Mouse (Mus musculus): ENCODE measurements around the gene Pml. TPM values are rescaled to one million over a fixed set of nuclear protein-coding genes. Genes with fewer than 3 reads are reported as not detected.

Gene Pml
- polyA plus RNA-seq, 1 experiment from 2014 or later, result 13.8 TPM

DNA sequence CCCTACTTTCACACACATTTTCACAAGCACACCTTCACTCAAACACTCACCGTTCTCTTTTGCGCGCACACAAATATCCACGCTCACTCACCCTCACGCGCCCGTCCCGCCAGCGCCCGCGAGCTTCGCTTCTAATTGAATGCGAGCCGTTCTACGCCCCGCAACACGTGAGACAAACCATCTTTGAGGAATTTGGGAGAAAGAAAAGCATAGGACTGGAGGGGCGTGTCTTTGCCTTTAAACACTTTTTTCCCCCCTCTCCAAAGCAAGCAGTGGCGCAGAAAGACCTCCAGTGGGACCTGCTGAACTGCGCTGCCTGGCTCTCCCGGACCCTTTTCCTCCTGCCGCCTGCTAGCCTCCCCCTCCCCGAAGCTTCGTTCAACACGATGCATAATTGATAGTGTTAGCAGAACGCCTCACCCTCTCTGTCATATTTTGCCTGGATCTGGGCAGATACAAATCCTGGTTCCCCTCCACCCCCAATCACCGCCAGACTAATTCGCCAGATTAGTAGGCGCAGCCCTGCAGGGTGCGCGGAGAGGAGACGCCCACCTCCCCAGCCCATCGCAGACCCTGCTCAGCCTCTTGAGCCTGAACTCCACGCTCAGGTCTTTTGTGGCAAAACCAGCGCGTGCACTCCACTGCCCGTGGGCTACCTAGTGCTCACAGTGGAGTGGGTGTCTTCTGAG is 47.6 kb downstream of the Pml start:
- 3% methylated on average over 37 of the region's 37 CpGs for WGBS
- H3K4me1 ChIP-seq (ENCODE audit: control insufficient read depth, insufficient read depth, low read length), result peaks cover 33% of the 10 kb centered on the region
- no peak for ATAC-seq (replicated peaks; ENCODE audit: extremely low read depth, insufficient read depth, low FRiP score)
- peaks cover 71% of the 10 kb centered on the region for H3K27me3 ChIP-seq (ENCODE audit: control insufficient read depth, insufficient read depth, low read length)
- no peak overlapping the region for H3K4me2 ChIP-seq (ENCODE audit: low read depth, low read length)
- no peaks in the 10 kb centered on the region for H3K36me3 ChIP-seq (ENCODE audit: control insufficient read depth, insufficient read depth)
- H3K9me3 ChIP-seq (replicated peaks; ENCODE audit: control insufficient read depth, low read length), result no peaks in the 10 kb centered on the region
- H3K4me3 ChIP-seq (ENCODE audit: low read length), result no peak overlapping the region
- no peak overlapping the region for H3K27ac ChIP-seq (ENCODE audit: low read length)
- H3K9ac ChIP-seq (ENCODE audit: low read length), result no peak overlapping the region

DNA sequence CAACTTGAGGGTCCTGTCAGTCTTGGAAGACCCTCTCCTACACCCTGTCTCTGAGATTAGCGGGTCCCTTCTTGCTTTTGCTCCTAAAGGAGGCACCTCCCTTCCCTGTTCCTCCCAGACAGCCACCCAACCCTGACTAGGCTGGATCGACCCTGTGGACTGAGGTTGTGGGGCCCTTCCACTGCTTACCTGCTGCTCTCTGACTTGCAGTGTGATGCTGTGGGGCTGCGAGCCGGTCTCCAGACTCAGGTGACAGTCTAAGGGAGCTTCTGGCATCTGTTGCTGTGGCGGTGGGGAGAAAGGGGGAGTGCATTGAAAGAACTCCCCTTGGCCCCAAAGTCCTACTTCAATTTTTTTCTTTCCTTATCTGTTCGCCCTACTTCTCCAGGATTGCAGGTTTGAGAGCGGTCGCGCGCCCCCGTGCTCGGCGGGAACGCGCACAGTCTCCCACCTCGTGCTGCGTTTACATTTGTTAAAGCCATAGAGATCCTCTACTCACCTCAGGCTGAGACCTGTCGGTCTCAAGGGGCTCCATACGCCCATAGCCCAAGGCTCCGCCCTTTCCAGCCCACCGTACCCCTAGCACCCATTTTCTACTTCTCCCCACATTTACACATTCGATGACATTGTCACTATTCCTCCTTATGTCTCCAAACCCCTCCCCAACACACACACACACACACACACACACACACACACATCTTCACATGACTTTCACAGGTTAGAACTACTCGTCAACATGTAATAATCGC is 48.3 kb downstream of the Pml start:
- no peaks in the 10 kb centered on the region for H3K9me3 ChIP-seq (replicated peaks; ENCODE audit: control insufficient read depth, low read length)
- peaks cover 77% of the 10 kb centered on the region for H3K27me3 ChIP-seq (ENCODE audit: control insufficient read depth, insufficient read depth, low read length)
- H3K4me3 ChIP-seq (ENCODE audit: low read length), result no peak overlapping the region
- H3K4me1 ChIP-seq (ENCODE audit: control insufficient read depth, insufficient read depth, low read length), result peaks cover 38% of the 10 kb centered on the region
- no peak overlapping the region for H3K27ac ChIP-seq (ENCODE audit: low read length)
- no peak overlapping the region for H3K9ac ChIP-seq (ENCODE audit: low read length)
- H3K36me3 ChIP-seq (ENCODE audit: control insufficient read depth, insufficient read depth), result no peaks in the 10 kb centered on the region
- WGBS, result 2% methylated on average over 24 of the region's 24 CpGs
- H3K4me2 ChIP-seq (ENCODE audit: low read depth, low read length), result no peak overlapping the region
- no peak for ATAC-seq (replicated peaks; ENCODE audit: extremely low read depth, insufficient read depth, low FRiP score)

DNA sequence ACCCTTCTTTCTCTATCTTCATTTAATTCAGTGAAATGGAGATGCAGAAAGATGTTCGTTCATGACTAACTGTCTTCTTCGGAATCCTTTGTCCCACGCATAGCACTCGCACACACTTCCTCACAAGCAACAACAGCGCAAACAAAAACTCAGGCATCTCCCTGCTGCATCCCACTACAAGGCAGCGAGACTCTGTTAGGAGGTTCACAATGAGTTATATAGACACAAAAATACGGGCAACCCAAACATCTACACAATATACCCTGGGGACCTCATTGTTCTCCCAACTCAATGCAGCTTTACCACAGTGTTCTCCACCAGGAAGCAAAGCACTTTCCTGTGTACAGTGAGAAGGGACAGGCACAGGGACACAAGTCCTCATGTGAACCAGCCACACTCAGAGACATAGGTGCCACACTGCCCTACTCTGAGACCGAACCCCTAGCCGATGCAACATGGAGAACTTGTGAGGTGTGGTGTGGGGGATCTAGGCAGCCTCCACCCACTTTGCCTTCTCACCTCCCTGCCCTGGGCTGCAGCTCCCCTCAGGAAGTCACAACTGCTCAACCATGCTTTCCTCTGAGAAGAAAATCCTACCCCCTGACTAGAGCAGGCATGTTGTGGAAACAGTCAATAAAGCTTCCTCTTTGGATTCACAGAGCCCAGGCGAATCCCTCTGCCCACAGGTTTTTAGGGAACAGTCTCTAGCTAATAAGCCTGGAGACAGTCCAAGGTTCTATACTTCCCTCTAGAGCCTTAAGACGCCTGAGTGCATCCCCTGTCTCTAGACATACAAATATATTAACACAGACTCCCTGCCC is 49.1 kb downstream of the Pml start:
- H3K4me1 ChIP-seq (ENCODE audit: control insufficient read depth, insufficient read depth, low read length), result peaks cover 42% of the 10 kb centered on the region
- H3K4me2 ChIP-seq (ENCODE audit: low read depth, low read length), result no peak overlapping the region
- H3K9me3 ChIP-seq (replicated peaks; ENCODE audit: control insufficient read depth, low read length), result no peaks in the 10 kb centered on the region
- no peak overlapping the region for H3K9ac ChIP-seq (ENCODE audit: low read length)
- no peak for ATAC-seq (replicated peaks; ENCODE audit: extremely low read depth, insufficient read depth, low FRiP score)
- peaks cover 85% of the 10 kb centered on the region for H3K27me3 ChIP-seq (ENCODE audit: control insufficient read depth, insufficient read depth, low read length)
- WGBS, result 10% methylated on average over 11 of the region's 11 CpGs
- no peaks in the 10 kb centered on the region for H3K36me3 ChIP-seq (ENCODE audit: control insufficient read depth, insufficient read depth)
- H3K27ac ChIP-seq (ENCODE audit: low read length), result no peak overlapping the region
- no peak overlapping the region for H3K4me3 ChIP-seq (ENCODE audit: low read length)

DNA sequence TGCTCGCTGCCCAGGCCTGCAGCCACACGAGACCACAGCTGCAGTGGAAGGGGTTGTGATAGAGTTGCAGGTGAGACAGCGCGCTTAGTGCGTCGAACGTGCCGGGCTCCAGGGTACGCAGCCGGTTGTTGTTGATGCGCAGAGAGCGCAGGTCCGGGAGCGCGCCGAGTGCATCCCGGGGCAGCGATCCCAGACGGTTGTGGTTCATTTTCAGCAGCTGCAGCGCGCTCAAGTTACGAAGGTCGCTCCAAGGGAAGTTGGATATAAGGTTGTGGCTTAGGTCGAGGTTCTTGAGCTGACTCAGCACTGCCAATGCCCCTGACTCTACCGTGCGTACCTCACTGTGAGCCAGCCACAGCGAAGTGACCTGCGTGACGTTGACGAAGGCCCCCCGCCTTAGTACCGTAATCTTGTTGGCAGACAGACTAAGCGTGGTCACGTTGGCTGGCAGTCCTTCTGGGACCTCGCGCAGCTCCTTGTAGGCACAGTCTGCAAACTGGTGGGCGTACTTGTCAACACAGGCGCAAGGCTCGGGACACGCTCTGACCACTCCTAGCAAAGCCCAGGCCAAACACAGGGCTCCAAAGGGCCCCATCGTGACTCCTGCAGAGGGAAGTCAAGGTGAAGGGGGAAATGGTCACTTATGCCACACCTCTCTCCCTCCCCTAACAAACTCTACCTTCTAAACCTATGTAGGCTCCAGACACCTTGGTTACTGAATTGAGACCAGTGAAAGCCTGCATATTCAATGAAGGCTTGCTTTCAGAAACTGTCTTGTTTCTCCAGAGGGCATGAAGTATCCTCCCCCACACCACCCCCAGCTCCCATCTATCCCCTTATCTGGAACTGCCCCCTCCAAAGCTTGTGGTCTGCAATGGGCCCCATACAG is 50.0 kb downstream of the Pml start:
- H3K4me3 ChIP-seq (ENCODE audit: low read length), result peak overlapping the region; percentile 29
- H3K4me1 ChIP-seq (ENCODE audit: control insufficient read depth, insufficient read depth, low read length), result peaks cover 42% of the 10 kb centered on the region

DNA sequence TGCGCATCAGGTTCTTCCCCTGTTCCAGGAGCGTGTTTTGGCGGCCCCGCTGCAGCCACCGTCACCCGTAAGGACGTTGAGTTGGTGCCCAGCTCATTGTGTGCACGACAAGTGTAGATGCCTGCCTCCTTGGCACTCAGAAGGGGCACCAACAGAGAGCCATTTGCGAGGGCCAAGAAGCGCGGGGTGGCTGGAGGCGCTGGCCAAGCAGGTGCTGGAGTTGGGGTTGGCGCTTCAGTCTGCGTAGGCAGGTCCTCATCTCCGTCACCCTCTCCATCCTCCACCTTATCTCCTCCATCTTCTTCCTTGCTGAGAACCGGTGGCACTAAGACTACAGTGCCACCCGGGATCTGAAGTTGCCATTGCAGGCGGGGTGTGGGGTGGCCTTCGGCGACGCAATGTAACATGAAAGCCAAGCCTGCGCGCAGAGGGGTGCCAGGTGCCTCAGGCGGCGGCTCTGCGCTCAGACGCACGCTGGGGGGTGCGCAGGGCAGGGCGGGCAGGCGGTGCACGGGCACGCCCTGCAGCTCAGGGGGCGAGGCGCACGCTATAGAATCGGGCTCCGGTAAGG is 50.7 kb downstream of the Pml start:
- ATAC-seq (replicated peaks; ENCODE audit: extremely low read depth, insufficient read depth, low FRiP score), result no peak
- H3K9ac ChIP-seq (ENCODE audit: low read length), result no peak overlapping the region
- no peak overlapping the region for H3K27ac ChIP-seq (ENCODE audit: low read length)
- no peaks in the 10 kb centered on the region for H3K36me3 ChIP-seq (ENCODE audit: control insufficient read depth, insufficient read depth)
- peak overlapping the region; percentile 43 for H3K4me2 ChIP-seq (ENCODE audit: low read depth, low read length)
- H3K27me3 ChIP-seq (ENCODE audit: control insufficient read depth, insufficient read depth, low read length), result peaks cover 99% of the 10 kb centered on the region
- peak overlapping the region; percentile 29 for H3K4me3 ChIP-seq (ENCODE audit: low read length)
- no peaks in the 10 kb centered on the region for H3K9me3 ChIP-seq (replicated peaks; ENCODE audit: control insufficient read depth, low read length)
- WGBS, result 2% methylated on average over 38 of the region's 38 CpGs
- peaks cover 41% of the 10 kb centered on the region for H3K4me1 ChIP-seq (ENCODE audit: control insufficient read depth, insufficient read depth, low read length)

More for the DNA sequence above, 50.0 kb downstream of the Pml start:
- H3K36me3 ChIP-seq (ENCODE audit: control insufficient read depth, insufficient read depth), result no peaks in the 10 kb centered on the region
- H3K9me3 ChIP-seq (replicated peaks; ENCODE audit: control insufficient read depth, low read length), result no peaks in the 10 kb centered on the region
- WGBS, result 1% methylated on average over 41 of the region's 41 CpGs
- no peak for ATAC-seq (replicated peaks; ENCODE audit: extremely low read depth, insufficient read depth, low FRiP score)
- H3K27me3 ChIP-seq (ENCODE audit: control insufficient read depth, insufficient read depth, low read length), result peaks cover 93% of the 10 kb centered on the region
- H3K27ac ChIP-seq (ENCODE audit: low read length), result no peak overlapping the region
- H3K9ac ChIP-seq (ENCODE audit: low read length), result no peak overlapping the region
- peak overlapping the region; percentile 43 for H3K4me2 ChIP-seq (ENCODE audit: low read depth, low read length)

DNA sequence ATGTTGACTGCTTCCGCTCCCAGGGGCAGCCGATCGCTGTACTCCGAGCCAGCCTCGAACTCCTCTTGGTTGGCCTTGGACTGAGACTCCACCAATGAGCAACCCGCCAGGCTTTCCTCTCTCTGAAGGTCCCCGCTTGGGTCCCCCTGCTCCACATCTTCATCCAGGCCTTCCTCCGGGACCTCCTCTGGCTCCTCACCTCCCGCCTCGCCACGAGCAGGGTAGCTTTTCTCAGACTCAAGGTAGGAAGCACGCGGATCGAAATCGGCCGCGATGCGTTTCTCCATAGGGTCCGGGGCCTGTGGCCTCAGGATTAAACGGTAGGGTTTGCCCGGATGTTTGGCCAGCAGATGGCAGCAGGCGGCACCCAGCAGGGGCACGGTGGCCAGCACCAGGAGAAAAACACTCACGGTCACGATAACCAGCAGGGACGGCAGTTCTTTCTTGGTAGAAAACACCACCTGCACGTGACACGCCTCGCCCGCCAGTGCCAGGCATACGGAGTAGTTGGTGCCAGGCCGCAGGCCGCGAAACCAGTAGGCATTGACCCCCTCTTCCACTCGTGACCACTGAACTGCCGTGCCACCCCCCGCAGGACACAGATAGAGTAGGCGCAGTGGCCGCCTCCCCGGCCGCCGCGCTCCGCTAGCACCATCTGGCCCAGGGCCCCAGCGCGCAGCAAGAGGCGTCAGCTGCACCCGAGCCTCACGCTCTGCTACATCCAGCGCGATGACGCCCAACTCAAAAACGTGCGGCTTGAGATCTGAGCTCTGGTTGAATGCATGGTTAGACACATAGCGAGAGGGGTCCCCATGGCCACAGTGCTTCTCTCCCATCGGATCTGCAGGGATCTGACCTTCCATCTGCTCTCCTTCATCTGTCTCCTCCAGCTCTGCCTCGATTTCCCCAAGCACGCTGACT is 51.5 kb downstream of the Pml start:
- Histone ChIP-seq H3K27ac (ENCODE audit: low read length) (no peak overlapping the region), H3K4me1 (ENCODE audit: control insufficient read depth, insufficient read depth, low read length) (peaks cover 39% of the 10 kb centered on the region), H3K9me3 (replicated peaks; ENCODE audit: control insufficient read depth, low read length) (no peaks in the 10 kb centered on the region), H3K9ac (ENCODE audit: low read length) (no peak overlapping the region), H3K4me2 (ENCODE audit: low read depth, low read length) (peak overlapping the region; percentile 61), H3K36me3 (ENCODE audit: control insufficient read depth, insufficient read depth) (no peaks in the 10 kb centered on the region), H3K4me3 (ENCODE audit: low read length) (peak overlapping the region; percentile 37), H3K27me3 (ENCODE audit: control insufficient read depth, insufficient read depth, low read length) (peaks cover 96% of the 10 kb centered on the region)
- 1% methylated on average over 58 of the region's 58 CpGs for WGBS
- ATAC-seq (replicated peaks; ENCODE audit: extremely low read depth, insufficient read depth, low FRiP score), result 0 out of 2 replicates have a peak, but pooled peaks have one; percentile 59

DNA sequence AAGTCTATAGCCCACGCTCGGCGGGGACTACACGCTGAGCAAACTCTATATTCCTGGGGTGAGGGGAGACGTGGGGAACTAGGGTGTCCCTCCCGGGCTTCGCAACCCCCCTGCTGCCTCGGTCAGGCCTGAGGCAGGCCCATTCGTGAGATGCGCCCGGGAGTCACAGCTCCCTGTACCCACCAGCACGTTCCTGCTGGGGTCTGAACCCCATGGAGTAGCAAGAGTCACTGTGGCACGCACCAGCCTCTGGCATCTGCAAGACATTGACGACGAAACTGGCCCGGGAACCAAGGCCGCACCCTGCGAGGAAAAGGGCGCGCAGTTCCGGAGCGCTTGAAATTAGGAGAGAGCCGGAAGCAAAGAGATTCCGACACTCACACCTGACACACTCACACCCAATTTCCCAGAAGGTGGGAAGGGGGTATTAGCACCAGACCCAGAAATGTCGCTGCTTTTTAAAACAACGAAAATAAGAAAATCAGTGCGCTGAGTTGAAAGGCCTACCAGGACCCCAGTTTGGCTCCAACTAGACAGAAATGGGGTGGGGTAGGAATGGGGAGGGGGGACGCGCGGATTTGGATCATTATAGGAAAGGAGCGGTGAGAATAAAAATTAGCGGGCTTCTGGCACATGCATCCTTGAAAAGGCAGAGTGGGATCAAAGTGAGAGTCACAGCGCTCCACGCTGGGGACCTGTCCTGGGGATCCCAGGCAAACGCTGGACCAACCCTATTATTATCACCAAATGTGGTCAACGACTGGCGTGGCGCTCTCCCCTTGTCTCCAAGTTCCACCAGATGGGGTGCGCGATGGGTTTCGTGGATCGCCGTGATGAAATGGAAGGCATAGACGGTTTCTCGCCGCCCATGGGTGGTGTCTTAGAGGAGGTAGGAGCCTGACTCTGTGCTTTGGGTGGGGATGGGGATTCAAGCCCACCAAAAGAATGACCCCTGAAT is 52.7 kb downstream of the Pml start:
- no peaks in the 10 kb centered on the region for H3K36me3 ChIP-seq (ENCODE audit: control insufficient read depth, insufficient read depth)
- H3K27ac ChIP-seq (ENCODE audit: low read length), result no peak overlapping the region
- peak overlapping the region; percentile 43 for H3K4me2 ChIP-seq (ENCODE audit: low read depth, low read length)
- peaks cover 84% of the 10 kb centered on the region for H3K27me3 ChIP-seq (ENCODE audit: control insufficient read depth, insufficient read depth, low read length)
- no peak overlapping the region for H3K9ac ChIP-seq (ENCODE audit: low read length)
- ATAC-seq (replicated peaks; ENCODE audit: extremely low read depth, insufficient read depth, low FRiP score), result no peak
- H3K4me1 ChIP-seq (ENCODE audit: control insufficient read depth, insufficient read depth, low read length), result peaks cover 37% of the 10 kb centered on the region
- H3K4me3 ChIP-seq (ENCODE audit: low read length), result peak overlapping the region; percentile 37
- WGBS, result 4% methylated on average over 46 of the region's 46 CpGs
- H3K9me3 ChIP-seq (replicated peaks; ENCODE audit: control insufficient read depth, low read length), result no peaks in the 10 kb centered on the region
